Mouse (Mus musculus): ENCODE measurements around the gene Asb4. TPM values are rescaled to one million over a fixed set of nuclear protein-coding genes. Genes with fewer than 3 reads are reported as not detected.

The Asb4 gene
- polyA plus RNA-seq, 2 experiments: 31.4 to 43.9 TPM

GRCm38 (mm10) chr6:5390298-5390697 lies 7.1 kb downstream of the Asb4 start:
- WGBS: 5% methylated on average over 11 of the region's 11 CpGs
- peak overlapping the region; percentile 79 for H3K27ac ChIP-seq (replicated peaks; ENCODE audit: low read depth, low read length)
- H3K9ac ChIP-seq (ENCODE audit: low read depth, low read length, severe bottlenecking): peak overlapping the region; percentile 60
- H3K4me1 ChIP-seq (ENCODE audit: control insufficient read depth, insufficient read depth, low read length): peaks cover 7% of the 10 kb centered on the region
- H3K9me3 ChIP-seq (ENCODE audit: control insufficient read depth, low read length): no peaks in the 10 kb centered on the region
- H3K27me3 ChIP-seq (ENCODE audit: control insufficient read depth, insufficient read depth, low read length): no peaks in the 10 kb centered on the region
- no peaks in the 10 kb centered on the region for H3K36me3 ChIP-seq (ENCODE audit: control insufficient read depth, insufficient read depth, low read length)
- DNase-seq (ENCODE audit: low spot score): no peak
- peak overlapping the region; percentile 38 for H3K4me3 ChIP-seq (replicated peaks; ENCODE audit: low read length)
- peak; percentile 35; the same call in 1 of the 2 replicates for ATAC-seq (ENCODE audit: low FRiP score, low read depth)
- peak overlapping the region; percentile 48 for H3K4me2 ChIP-seq (replicated peaks; ENCODE audit: low read depth, low read length, severe bottlenecking)
- TF ChIP-seq POLR2A (IDR thresholded peaks at IDR 0.05; ENCODE audit: borderline replicate concordance, extremely low read depth, insufficient read depth, insufficient read length): no peak

- no peaks in the 10 kb centered on the region for H3K36me3 ChIP-seq (ENCODE audit: control insufficient read depth, insufficient read depth, low read length)
- no peak for TF ChIP-seq POLR2A (IDR thresholded peaks at IDR 0.05; ENCODE audit: borderline replicate concordance, extremely low read depth, insufficient read depth, insufficient read length)
- no peak for ATAC-seq (ENCODE audit: low FRiP score, low read depth)
- no peaks in the 10 kb centered on the region for H3K9me3 ChIP-seq (ENCODE audit: control insufficient read depth, low read length)
- no peak for DNase-seq (ENCODE audit: low spot score)
- no peaks in the 10 kb centered on the region for H3K27me3 ChIP-seq (ENCODE audit: control insufficient read depth, insufficient read depth, low read length)
- 17% methylated on average over 10 of the region's 10 CpGs for WGBS
- H3K4me2 ChIP-seq (replicated peaks; ENCODE audit: low read depth, low read length, severe bottlenecking): peak overlapping the region; percentile 48
- peak overlapping the region; percentile 38 for H3K4me3 ChIP-seq (replicated peaks; ENCODE audit: low read length)
- H3K27ac ChIP-seq (replicated peaks; ENCODE audit: low read depth, low read length): no peak overlapping the region; the same call in 1 of the 2 replicates
- peaks cover 7% of the 10 kb centered on the region for H3K4me1 ChIP-seq (ENCODE audit: control insufficient read depth, insufficient read depth, low read length)
- H3K9ac ChIP-seq (ENCODE audit: low read depth, low read length, severe bottlenecking): peak overlapping the region; percentile 60
Measured at GRCm38 (mm10) chr6:5390952-5391351, 7.8 kb downstream of the Asb4 start.

- WGBS: 15% methylated on average over 4 of the region's 4 CpGs
- 0 out of 2 replicates have a peak overlapping the region, but pooled peaks have one; percentile 44 for H3K27ac ChIP-seq (replicated peaks; ENCODE audit: low read depth, low read length)
Measured at GRCm38 (mm10) chr6:5394971-5395370, 11.8 kb downstream of the Asb4 start.

DNA sequence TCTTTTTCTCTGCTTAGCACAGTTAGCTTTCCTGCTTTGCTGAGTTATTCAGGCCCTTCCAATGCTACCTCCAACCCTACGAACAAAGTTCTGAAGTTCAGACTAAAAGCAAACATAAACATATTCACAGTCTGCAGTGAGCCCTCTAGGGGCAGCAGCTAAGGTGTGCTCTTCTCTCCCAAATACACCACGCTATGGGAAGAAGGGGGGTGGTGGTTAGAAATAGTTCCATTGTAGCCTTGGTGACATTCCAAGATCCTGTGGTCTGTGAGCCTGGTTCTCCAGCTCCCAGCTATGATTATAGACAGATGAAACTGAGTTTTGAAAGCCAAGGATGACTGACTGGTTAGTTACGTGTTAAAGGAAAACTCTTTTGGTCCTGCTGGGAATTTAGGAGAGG lies 13.6 kb downstream of the Asb4 start:
- Histone ChIP-seq H3K27ac (replicated peaks; ENCODE audit: low read depth, low read length) (no peak overlapping the region), H3K9ac (ENCODE audit: low read depth, low read length, severe bottlenecking) (no peak overlapping the region), H3K9me3 (ENCODE audit: control insufficient read depth, low read length) (no peaks in the 10 kb centered on the region), H3K36me3 (ENCODE audit: control insufficient read depth, insufficient read depth, low read length) (no peaks in the 10 kb centered on the region), H3K4me1 (ENCODE audit: control insufficient read depth, insufficient read depth, low read length) (peaks cover 7% of the 10 kb centered on the region), H3K27me3 (ENCODE audit: control insufficient read depth, insufficient read depth, low read length) (no peaks in the 10 kb centered on the region), H3K4me2 (replicated peaks; ENCODE audit: low read depth, low read length, severe bottlenecking) (no peak overlapping the region), H3K4me3 (replicated peaks; ENCODE audit: low read length) (no peak overlapping the region)
- no peak; the same call in 1 of the 2 replicates for ATAC-seq (ENCODE audit: low FRiP score, low read depth)
- no peak for TF ChIP-seq POLR2A (IDR thresholded peaks at IDR 0.05; ENCODE audit: borderline replicate concordance, extremely low read depth, insufficient read depth, insufficient read length)
- peak; percentile 63 for DNase-seq (ENCODE audit: low spot score)
- WGBS: 46% methylated on average over 3 of the region's 3 CpGs

More at GRCm38 (mm10) chr6:5394971-5395370, 11.8 kb downstream of the Asb4 start:
- Histone ChIP-seq H3K36me3 (ENCODE audit: control insufficient read depth, insufficient read depth, low read length) (no peaks in the 10 kb centered on the region), H3K4me1 (ENCODE audit: control insufficient read depth, insufficient read depth, low read length) (peaks cover 10% of the 10 kb centered on the region), H3K9ac (ENCODE audit: low read depth, low read length, severe bottlenecking) (no peak overlapping the region), H3K4me3 (replicated peaks; ENCODE audit: low read length) (no peak overlapping the region), H3K27me3 (ENCODE audit: control insufficient read depth, insufficient read depth, low read length) (no peaks in the 10 kb centered on the region), H3K4me2 (replicated peaks; ENCODE audit: low read depth, low read length, severe bottlenecking) (peak overlapping the region; percentile 13; the same call in 1 of the 2 replicates), H3K9me3 (ENCODE audit: control insufficient read depth, low read length) (no peaks in the 10 kb centered on the region)
- DNase-seq (ENCODE audit: low spot score): no peak
- TF ChIP-seq POLR2A (IDR thresholded peaks at IDR 0.05; ENCODE audit: borderline replicate concordance, extremely low read depth, insufficient read depth, insufficient read length): no peak
- no peak for ATAC-seq (ENCODE audit: low FRiP score, low read depth)

DNA sequence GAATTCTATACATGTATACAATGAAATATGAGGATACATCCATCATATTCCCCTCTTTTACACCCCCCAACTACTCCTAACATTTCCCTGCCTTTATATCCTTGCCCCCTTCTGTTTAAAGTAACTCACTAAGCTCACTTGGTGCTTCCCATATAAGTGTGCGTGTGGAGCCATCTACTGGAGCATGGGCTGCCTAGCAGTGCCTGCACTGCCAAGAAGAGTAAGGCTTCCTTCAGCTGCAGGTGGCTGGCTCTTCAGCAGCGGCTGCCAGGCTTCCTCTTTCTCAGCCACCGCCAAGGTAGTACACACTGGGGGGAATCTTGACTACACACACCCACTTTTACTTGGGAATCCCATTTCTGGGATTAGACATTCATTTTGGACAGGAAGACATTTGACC lies 18.2 kb downstream of the Asb4 start:
- H3K4me1 ChIP-seq (ENCODE audit: control insufficient read depth, insufficient read depth, low read length): peaks cover 4% of the 10 kb centered on the region; the same call in 1 of the 2 replicates
- H3K27ac ChIP-seq (replicated peaks; ENCODE audit: low read depth, low read length): no peak overlapping the region
- 2% methylated on average over 3 of the region's 3 CpGs for WGBS
- no peaks in the 10 kb centered on the region for H3K27me3 ChIP-seq (ENCODE audit: control insufficient read depth, insufficient read depth, low read length)
- no peak overlapping the region for H3K4me2 ChIP-seq (replicated peaks; ENCODE audit: low read depth, low read length, severe bottlenecking)
- DNase-seq (ENCODE audit: low spot score): peak; percentile 84
- TF ChIP-seq POLR2A (IDR thresholded peaks at IDR 0.05; ENCODE audit: borderline replicate concordance, extremely low read depth, insufficient read depth, insufficient read length): no peak
- no peak overlapping the region for H3K4me3 ChIP-seq (replicated peaks; ENCODE audit: low read length)
- no peaks in the 10 kb centered on the region for H3K9me3 ChIP-seq (ENCODE audit: control insufficient read depth, low read length)
- no peaks in the 10 kb centered on the region for H3K36me3 ChIP-seq (ENCODE audit: control insufficient read depth, insufficient read depth, low read length)
- ATAC-seq (ENCODE audit: low FRiP score, low read depth): peak; percentile 63; the same call in 1 of the 2 replicates
- H3K9ac ChIP-seq (ENCODE audit: low read depth, low read length, severe bottlenecking): no peak overlapping the region
